Mouse (Mus musculus) forebrain, embryonic 15.5 days (tissue): ENCODE data around the gene Zfp667. TPM values are rescaled to one million over a fixed set of nuclear protein-coding genes. Genes with fewer than 3 reads are reported as not detected.
"Not testable (repeated sequence)": the region's sequence is repeated elsewhere in the genome, so short reads cannot be mapped to it uniquely, and the experiment has no call there.

Source experiments
- ATAC-seq: fragments of 200-750 bp; cut with Nextera tagmentation; replicated peaks from 2 replicates; pipeline ENCODE4 v1.8.0; 2017; ENCODE audit warnings: mild to moderate bottlenecking, moderate TSS enrichment, moderate library complexity
- H3K27ac ChIP-seq: fragments of 300-500 bp; sonication (generic); replicated peaks from 2 replicates; pipeline ENCODE4 v1.5.1; 2015; ENCODE audit warnings: mild to moderate bottlenecking, inconsistent platforms
- H3K27me3 ChIP-seq: fragments of 300-500 bp; sonication (generic); 2 replicates; pipeline ENCODE4 v1.6.1; 2015; ENCODE audit warnings: inconsistent platforms
- H3K36me3 ChIP-seq: fragments of 300-500 bp; sonication (generic); 2 replicates; pipeline ENCODE4 v1.6.1; 2015; ENCODE audit warnings: mild to moderate bottlenecking, inconsistent platforms
- H3K4me1 ChIP-seq: fragments of 300-500 bp; sonication (generic); 2 replicates; pipeline ENCODE4 v1.6.1; 2015; ENCODE audit warnings: inconsistent platforms
- H3K4me2 ChIP-seq: fragments of 300-500 bp; sonication (generic); replicated peaks from 2 replicates; pipeline ENCODE4 v1.6.1; 2015; ENCODE audit warnings: mild to moderate bottlenecking, inconsistent platforms
- H3K4me3 ChIP-seq: fragments of 300-500 bp; sonication (generic); 2 replicates; pipeline ENCODE4 v1.5.1; 2015; ENCODE audit warnings: mild to moderate bottlenecking, inconsistent platforms
- H3K9ac ChIP-seq: fragments of 300-500 bp; sonication (generic); replicated peaks from 2 replicates; pipeline ENCODE4 v1.6.1; 2015; ENCODE audit warnings: mild to moderate bottlenecking, inconsistent platforms
- H3K9me3 ChIP-seq: fragments of 300-500 bp; sonication (generic); 2 replicates; pipeline ENCODE4 v1.6.1; 2016; ENCODE audit warnings: inconsistent platforms
- WGBS: fragments of 180-500 bp; shearing (Covaris S2); methylation state at CpG from one replicate; pipeline ENCODE4 v1.1.7; 2015; ENCODE audit warnings: mixed read lengths; 5-methylcytosine and 5-hydroxymethylcytosine counted together
- polyA plus RNA-seq: library from polyadenylated mRNA; unstranded; fragments of >200 nt; fragmentation: Nextera tagmentation; extraction: Ambion mirVana; gene quantifications from 2 replicates; pipeline ENCODE4 v1.2.1, GENCODE M21; 2015

The Zfp667 gene
- 15.2 and 15.8 TPM in 2 replicates for polyA plus RNA-seq

DNA sequence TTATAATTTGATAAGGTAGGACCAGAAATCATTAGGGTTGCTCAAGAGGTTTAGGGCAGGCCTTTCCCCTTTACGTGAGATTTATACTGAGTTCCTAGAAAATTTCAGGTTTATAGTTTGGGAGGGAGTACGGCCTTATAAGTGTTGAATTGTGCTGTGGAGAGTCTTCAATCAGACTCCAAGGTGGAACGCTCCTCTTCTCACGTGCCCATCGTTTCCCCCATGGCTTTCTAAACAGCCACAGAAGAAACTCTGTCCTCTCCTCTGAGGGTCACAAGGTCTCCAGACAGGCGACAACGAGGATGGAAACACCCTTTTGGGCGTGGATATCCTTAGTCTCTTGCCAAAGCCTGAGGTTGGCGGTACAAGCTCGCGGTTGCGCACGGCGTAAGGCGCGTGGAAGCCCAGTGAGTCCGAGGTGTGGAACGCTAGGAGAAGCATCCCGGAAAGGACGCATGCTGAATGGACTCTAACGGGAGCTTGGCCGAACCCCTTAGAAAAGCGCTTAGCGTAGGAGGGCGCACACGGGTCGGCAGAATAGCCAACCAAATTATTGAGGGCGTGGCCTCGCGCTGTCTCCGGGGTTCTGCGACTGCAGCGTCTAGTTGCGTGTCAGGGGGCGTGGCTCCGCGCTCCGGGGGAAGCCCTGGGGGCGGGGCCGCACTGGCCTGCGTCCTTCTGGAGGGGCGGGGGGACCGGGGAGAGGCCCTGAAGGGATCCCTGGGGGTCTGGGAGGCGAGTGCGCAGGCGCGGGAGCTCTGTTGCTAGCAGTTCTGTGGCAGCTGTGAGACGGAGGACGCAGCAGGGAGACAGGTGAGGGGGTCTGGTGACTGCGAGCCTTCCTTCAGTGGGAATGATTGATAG lies at the start of gene Zfp667:
Zfp667 (plus strand) TSS at position 738 of the 864 bp plus-strand sequence.
- 3% methylated on average over 50 of the region's 50 CpGs for WGBS
- Histone ChIP-seq H3K27me3 (no peaks in the 10 kb centered on the region), H3K27ac (peak within 1 kb of the TSS; percentile 88), H3K36me3 (0 out of 2 replicates have a peak, but pooled peaks cover 5% of the 10 kb centered on the region), H3K9me3 (no peaks in the 10 kb centered on the region), H3K4me1 (peaks cover 28% of the 10 kb centered on the region), H3K9ac (peak within 1 kb of the TSS; percentile 55), H3K4me2 (peak within 1 kb of the TSS; percentile 83), H3K4me3 (peak within 1 kb of the TSS; percentile 58)
- peak; percentile 76 for ATAC-seq

DNA sequence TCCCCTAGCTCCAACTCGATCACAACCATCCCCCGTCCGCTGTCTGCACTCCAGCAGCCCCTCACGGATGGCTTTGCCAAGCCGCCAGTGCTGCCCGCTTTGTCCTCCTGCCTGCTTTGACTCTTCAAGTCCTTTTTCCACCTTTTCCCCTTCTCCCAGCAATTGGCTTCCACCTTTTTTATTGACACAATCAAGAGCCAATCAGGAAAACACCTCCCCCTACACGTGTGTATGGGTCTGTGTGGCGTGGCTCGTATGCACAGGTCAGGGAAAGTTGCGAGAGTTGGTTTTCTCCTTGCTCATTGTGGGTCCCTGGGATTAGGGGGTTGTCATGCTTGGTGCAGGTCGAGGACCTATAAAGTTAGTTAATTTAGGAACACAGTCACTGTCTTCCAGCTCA lies 46.6 kb upstream of the Zfp667 start:
- WGBS, result 48% methylated on average over 11 of the region's 11 CpGs
- Histone ChIP-seq H3K27ac (no peak overlapping the region), H3K4me2 (no peak overlapping the region), H3K9me3 (no peaks in the 10 kb centered on the region), H3K36me3 (no peaks in the 10 kb centered on the region), H3K9ac (no peak overlapping the region), H3K4me1 (no peaks in the 10 kb centered on the region), H3K27me3 (no peaks in the 10 kb centered on the region), H3K4me3 (no peak overlapping the region)
- ATAC-seq, result no peak

DNA sequence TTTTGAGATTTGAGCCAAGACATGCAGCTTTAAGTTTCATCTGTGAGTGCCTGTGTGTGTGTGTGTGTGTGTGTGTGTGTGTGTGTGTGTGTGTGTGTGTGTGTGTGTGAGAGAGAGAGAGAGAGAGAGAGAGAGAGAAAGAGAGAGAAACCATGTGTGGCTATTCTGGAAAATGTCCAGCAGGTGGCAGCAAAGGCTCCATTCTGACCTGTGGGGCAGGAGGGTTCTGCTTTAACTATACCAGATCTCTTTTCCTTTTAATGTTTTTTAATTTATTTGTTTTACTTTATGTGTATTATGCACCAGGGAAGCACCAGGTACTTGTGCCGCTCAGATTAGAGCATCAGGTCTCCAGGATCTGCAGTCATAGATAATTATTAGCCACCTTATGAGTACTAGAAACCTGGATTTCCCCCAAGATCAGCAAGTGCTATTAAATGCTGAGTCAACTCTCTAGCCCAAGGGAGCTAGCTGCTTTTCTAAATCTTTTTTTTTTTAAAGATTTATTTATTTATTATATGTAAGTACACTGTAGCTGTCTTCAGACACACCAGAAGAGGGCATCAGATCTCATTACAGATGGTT lies 45.4 kb upstream of the Zfp667 start:
- not testable (repeated sequence) for ATAC-seq, H3K4me3 ChIP-seq, H3K9me3 ChIP-seq, H3K27ac ChIP-seq, H3K4me2 ChIP-seq, H3K4me1 ChIP-seq, H3K9ac ChIP-seq, H3K36me3 ChIP-seq, H3K27me3 ChIP-seq
- WGBS, result 26% methylated on average over 1 of the region's 1 CpGs

DNA sequence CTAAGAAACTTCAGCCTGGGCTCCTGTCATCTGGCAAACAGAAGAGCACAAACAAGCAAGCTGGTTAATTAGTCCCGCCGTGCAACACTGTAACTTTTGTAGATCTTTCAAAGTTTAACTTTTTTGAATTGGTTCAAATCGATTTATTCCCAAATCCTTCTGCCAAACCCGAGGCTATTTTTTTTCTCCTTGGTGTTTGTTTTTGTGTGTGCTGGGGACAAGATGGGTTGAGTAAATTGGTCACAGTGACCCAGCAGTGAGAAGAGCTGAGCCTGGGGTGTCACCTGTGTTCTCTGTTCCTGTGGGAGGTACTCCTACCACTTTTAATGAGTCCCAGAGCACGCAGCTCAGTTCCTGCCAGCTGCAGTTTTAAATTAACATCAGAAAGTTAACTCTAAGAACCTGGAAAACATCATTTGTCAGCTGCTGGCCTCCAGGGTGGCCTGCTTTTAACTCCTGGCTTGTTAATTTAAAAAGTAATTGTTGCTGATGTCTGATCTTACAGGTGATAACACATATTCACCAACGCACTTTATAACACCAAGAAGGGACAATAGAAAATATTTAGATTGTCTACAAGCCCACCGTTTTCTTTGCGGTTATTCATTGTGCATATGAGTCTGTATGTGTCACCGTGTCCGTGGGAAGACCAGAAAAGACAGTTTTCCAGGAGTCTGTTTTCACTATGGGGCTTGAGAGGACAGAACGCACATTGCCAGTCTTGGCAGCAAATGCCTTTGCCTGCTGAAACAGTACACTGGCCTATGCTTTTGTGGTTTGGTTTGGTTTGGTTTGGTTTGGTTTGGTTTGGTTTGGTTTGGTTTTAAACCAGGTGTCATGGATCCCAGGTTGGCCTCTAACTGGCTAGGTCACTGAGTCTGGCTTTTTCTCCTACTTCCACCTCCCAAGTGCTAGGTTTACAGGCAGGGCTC lies 41.8 kb upstream of the Zfp667 start:
- H3K9ac ChIP-seq, result no peak overlapping the region
- no peaks in the 10 kb centered on the region for H3K36me3 ChIP-seq
- no peak overlapping the region for H3K4me2 ChIP-seq
- 65% methylated on average over 11 of the region's 11 CpGs for WGBS
- no peak for ATAC-seq
- no peak overlapping the region for H3K27ac ChIP-seq
- no peaks in the 10 kb centered on the region for H3K4me1 ChIP-seq
- no peaks in the 10 kb centered on the region for H3K9me3 ChIP-seq
- no peaks in the 10 kb centered on the region for H3K27me3 ChIP-seq
- H3K4me3 ChIP-seq, result no peak overlapping the region

DNA sequence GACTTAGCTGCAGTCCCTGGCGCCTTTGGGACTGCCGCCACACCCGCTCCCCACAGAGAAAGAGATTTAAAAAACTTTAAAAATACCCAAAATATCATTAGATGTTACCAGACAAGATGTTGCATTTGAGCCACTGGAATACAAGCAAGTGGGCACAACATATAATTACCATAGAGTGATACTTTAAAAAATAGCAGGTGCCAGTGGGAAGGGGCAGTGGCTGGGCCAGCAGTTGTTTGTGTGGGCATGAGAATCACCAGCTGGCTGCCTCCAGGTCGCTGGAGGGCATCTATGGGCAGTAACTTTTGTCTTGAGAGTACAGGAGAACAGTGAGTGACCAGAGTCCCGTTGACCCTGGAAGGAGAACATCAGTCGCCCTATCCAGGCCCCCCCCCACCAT lies 34.0 kb upstream of the Zfp667 start, which contains the start of gene Epp13:
Epp13 (plus strand) TSS at position 301 of the 400 bp plus-strand sequence.
- H3K9me3 ChIP-seq, result no peaks in the 10 kb centered on the region
- ATAC-seq, result no peak
- H3K4me3 ChIP-seq, result no peak within 1 kb of the TSS
- H3K4me2 ChIP-seq, result no peak within 1 kb of the TSS
- H3K4me1 ChIP-seq, result no peaks in the 10 kb centered on the region
- 85% methylated on average over 6 of the region's 6 CpGs for WGBS
- H3K27me3 ChIP-seq, result no peaks in the 10 kb centered on the region
- H3K36me3 ChIP-seq, result no peaks in the 10 kb centered on the region
- no peak within 1 kb of the TSS for H3K27ac ChIP-seq
- no peak within 1 kb of the TSS for H3K9ac ChIP-seq

DNA sequence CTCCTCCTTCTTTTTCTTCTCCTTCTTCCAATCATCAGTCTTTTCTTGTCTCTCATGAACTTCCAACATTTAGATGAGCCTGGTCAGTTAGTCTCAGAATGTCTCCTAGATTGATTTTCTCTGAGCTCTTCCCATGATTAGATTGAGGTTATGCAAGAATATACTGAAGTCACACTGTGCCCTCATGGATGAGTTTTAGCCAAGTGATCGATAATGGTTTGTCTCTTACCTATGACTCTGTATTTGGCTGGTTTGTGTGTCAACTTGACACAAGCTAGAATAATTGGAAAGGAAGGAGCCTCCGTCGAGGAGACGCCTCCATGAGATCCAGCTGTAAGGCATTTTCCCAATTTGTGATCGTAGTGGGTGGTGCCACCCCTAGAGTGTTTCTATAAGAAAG lies 31.9 kb upstream of the Zfp667 start:
- H3K9me3 ChIP-seq, result no peaks in the 10 kb centered on the region
- 91% methylated on average over 5 of the region's 5 CpGs for WGBS

DNA sequence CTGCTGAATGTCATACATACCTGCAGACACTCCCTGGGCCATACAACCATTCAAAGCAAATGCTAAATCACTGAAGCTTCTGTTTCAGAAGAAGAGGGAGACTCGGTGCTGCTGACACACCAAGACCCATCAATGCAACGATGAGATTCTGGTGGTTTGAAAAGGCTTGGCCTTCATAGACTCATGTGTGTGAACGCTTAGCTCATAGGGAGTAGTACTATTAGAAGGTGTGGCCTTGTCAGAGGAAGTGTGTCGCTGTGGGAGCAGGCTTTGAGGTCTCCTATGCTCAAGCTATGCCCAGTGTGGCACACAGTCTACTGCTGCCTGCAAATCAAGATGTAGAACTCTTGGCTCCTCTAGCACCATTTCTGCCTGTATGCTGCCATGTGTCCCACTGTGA lies 29.0 kb upstream of the Zfp667 start:
- Histone ChIP-seq H3K4me3 (no peak overlapping the region), H3K27ac (no peak overlapping the region), H3K9ac (no peak overlapping the region), H3K4me2 (no peak overlapping the region), H3K36me3 (no peaks in the 10 kb centered on the region), H3K9me3 (no peaks in the 10 kb centered on the region), H3K27me3 (no peaks in the 10 kb centered on the region), H3K4me1 (no peaks in the 10 kb centered on the region)
- WGBS, result 87% methylated on average over 4 of the region's 4 CpGs
- no peak for ATAC-seq

More for the DNA sequence above, 31.9 kb upstream of the Zfp667 start:
- Histone ChIP-seq H3K9ac (no peak overlapping the region), H3K27me3 (no peaks in the 10 kb centered on the region), H3K4me1 (no peaks in the 10 kb centered on the region), H3K36me3 (no peaks in the 10 kb centered on the region), H3K4me3 (no peak overlapping the region), H3K27ac (no peak overlapping the region), H3K4me2 (no peak overlapping the region)
- ATAC-seq, result no peak

DNA sequence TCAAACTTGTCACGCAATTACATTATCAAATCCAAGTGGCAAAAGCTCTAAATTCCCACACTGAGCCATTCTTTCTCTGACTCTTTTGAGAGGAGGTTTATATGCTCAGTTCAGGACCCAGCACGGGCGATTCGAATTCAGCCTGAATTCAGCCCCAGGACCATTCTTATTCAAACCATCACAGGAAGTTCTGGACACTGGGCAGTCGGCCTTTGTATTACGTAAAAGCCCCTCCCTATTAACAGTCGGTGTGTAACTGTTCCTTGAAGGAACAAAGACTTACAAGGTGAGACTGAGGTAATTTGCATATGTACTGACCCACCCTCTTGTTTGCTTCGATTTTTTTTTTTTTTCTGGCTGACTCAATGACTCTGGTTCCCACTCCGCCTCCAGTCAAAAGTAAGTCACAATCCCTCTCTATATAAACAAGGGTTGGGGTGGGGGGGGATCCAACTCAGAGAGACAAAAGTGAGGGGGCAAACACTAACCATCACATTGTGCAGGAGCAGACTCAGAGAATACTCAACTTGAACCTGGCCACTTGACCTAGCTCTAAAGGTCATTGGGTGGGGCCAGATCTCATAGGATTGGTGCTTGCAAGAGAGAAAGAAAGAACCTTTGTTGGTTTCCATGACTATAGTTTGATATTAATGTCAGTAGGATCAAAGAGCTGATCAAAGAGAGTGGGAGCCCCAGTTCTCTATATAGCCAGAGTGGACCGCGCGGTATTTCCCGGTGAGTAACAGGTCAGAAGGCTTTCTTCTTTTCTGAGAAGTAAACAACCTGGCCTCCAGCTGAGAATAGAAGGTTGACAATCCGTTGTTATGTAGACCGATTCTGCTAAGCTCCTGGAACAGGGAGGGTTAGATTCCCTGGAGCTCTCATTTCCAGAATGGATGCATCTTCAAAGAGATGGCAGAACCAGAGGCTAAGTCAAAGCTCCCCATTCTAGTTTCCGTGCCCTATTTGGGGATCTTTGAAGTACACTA lies 27.9 kb upstream of the Zfp667 start:
- Histone ChIP-seq H3K27ac (no peak overlapping the region), H3K4me2 (no peak overlapping the region), H3K9me3 (no peaks in the 10 kb centered on the region), H3K9ac (no peak overlapping the region), H3K36me3 (no peaks in the 10 kb centered on the region), H3K4me3 (no peak overlapping the region), H3K27me3 (no peaks in the 10 kb centered on the region), H3K4me1 (no peaks in the 10 kb centered on the region)
- ATAC-seq, result no peak
- WGBS, result 35% methylated on average over 16 of the region's 16 CpGs

DNA sequence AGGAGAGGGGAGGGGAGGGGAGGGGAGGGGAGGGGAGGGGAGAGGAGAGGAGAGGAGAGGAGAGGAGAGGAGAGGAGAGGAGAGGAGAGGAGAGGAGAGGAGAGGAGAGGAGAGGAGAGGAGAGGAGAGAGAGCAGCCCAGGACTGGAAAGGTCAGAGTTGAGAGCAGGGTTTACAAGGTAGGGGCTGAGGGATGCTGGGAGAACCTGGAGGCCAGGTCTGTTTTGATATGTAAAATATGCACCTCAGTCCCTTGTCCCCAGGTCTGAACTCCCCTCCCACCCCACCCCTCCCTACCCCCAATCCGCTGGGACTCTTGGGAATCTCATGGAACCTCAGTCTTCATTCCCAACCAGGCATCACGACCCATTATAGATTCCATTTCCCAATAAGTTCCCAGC lies 26.4 kb upstream of the Zfp667 start:
- not testable (repeated sequence) for H3K27ac ChIP-seq, H3K27me3 ChIP-seq, H3K4me1 ChIP-seq, H3K4me3 ChIP-seq, ATAC-seq, H3K9me3 ChIP-seq, H3K36me3 ChIP-seq, H3K9ac ChIP-seq, H3K4me2 ChIP-seq
- 60% methylated on average over 2 of the region's 2 CpGs for WGBS

DNA sequence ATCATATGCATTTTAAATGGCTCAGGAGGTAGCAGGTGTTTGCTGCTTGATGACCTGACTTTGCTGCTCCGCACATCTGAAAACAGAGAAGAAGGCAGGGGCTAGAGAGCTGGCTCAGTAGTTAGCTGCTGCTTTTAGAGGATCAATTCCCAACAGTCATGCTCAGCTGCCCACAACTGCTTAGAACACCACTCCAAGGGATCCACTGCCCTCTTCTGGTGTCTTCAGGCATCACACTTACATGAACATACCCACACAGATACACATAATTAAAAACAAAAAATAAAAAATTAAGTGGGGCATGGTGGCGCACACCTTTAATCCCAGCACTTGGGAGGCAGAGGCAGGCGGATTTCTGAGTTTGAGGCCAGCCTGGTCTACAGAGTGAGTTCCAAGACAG lies 24.3 kb upstream of the Zfp667 start:
- H3K27ac ChIP-seq, result no peak overlapping the region
- no peak overlapping the region for H3K4me3 ChIP-seq
- no peaks in the 10 kb centered on the region for H3K36me3 ChIP-seq
- WGBS, result 90% methylated on average over 3 of the region's 3 CpGs
- ATAC-seq, result no peak
- no peak overlapping the region for H3K4me2 ChIP-seq
- no peaks in the 10 kb centered on the region for H3K27me3 ChIP-seq
- no peaks in the 10 kb centered on the region for H3K4me1 ChIP-seq
- H3K9ac ChIP-seq, result no peak overlapping the region
- H3K9me3 ChIP-seq, result no peaks in the 10 kb centered on the region

DNA sequence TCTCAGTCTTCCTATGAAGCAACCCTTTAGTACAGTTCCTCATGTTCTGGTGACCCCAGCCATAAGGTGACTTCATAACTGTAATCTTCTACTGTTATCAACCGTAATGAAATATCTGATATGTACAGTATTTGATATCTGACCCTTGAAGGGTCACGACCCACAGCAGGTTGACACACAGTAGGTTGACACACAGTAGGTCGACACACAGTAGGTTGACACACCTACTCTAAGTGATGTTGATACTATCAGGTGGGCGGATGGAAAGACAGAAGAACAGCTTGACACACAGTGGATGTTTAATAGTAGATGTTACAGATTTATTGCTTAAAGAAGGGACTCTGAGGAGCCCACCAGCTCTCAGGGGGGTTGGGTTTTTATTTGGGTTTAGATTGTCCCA lies 23.4 kb upstream of the Zfp667 start:
- ATAC-seq, result no peak
- Histone ChIP-seq H3K27me3 (no peaks in the 10 kb centered on the region), H3K4me2 (no peak overlapping the region), H3K27ac (no peak overlapping the region), H3K4me3 (no peak overlapping the region), H3K9ac (no peak overlapping the region), H3K9me3 (no peaks in the 10 kb centered on the region), H3K36me3 (no peaks in the 10 kb centered on the region), H3K4me1 (no peaks in the 10 kb centered on the region)
- 81% methylated on average over 4 of the region's 4 CpGs for WGBS
